Mouse (Mus musculus): Measurements from ENCODE around the gene Snd1.

Snd1 gene

DNA sequence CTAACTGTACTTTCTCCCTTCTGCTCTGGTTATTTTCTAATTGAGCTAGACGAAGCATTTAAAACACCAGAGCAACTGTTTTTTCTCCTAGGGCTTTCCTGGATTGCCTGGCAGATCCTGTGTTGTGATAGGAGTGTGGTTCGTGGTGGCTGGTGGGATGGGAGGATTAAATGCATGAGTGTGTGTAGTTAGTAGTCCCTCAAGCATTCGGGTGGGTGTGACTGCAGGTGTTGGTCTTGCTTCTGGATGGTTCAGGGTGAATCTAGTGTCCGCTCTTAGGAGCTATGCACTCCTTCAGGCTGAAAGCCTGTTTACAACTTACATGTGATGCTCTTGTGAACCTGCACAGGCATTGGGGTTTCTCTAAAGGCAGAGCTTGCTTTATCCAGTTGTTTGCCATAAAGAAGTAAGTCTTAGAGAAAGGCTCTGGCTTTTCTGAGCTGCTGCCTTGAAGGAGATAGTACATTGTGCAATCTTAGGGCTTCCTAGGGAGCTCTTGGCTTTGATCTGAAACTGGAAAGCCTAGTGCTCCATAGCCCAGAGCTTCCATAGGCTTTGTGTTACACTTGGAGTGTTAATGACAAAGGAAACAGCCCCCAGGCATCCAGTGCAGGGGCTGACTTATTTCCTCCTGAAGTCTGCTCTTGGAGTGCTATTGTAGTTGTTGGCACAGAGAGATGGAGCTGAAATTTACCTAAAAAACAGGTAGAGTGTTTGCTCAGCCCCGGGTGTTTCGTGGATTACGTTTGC is 75.5 kb downstream of the Snd1 start:
- DNase-seq = no peak

DNA sequence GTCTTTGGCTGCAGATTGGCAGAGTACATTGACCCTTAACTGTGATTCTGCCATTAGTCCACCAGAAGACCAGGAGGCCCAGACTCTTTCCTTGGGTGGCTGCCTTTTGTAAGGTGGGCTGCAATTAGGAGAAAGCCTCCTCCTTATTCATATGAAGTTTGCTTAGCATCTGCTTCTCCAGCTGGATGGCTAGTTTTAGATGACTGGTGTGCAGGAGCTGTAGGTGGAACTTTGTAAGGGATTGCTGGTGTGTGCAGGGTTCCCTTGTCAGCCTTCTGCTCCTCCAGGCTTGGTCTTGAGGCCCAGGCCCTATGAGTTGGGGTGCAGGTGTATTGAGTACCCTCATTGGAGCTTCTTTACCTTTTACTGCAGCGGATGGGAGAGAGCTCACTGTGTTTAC is 79.5 kb downstream of the Snd1 start:
- no peak for DNase-seq

DNA sequence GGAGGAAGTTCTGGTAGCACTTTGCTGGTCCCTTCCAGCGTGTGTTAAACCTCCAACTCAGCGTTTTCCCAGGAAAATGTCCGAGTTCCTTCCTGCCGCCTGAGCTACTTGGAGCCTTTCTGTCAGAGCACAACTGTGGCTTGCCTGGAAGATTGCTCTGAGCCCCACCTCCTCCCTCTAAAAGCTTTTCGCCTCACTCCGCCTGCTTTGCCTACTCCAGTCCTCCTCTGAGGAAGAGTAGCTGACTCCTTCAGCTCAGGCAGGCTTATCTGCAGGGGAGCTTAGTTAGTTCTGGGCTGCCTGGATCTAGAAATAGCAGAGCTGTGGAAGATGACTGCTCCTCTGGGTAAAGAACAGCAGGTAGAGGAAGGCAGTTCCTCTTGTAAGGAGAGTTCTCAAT is 80.1 kb downstream of the Snd1 start:
- DNase-seq = no peak

DNA sequence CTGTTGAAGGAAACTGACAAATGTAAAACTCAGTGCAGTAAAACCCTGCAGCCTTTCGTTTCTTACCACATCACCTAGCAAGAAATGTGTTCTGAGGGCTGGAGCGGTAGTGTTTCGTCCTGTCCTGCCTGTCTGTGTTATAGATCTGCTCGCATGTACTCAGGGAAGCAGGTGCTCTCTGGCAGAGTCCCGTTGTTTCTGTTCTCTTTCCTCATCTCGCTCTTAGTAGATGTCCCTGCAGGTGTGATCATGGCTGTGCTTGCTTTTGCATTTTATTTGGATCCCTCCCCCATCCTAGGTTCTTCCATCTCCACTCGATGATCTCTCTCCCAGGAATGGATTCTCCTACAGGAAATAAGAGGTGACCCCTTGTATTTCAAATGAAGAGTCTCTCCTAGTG is 80.5 kb downstream of the Snd1 start:
- DNase-seq = no peak

DNA sequence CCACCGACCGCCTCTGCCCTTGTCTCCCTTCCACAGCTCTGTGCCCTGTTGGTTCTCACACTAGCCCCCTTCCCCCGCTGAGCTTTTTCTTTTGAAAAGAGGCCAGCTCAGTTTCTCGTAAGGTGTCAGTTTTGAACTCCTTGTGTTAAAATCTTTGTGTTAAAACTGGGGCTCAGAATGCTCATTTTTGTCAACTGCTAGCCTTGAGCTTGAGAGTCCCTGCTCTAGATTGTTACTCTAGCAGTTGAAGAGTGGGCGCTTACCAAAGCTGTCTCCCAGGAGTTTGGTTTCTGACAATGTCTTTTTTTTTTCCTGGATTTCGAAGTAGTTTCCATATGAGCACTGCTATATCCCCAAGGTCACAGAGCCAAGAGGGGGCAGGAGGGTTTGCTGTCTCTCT is 82.8 kb downstream of the Snd1 start:
- no peak for DNase-seq

DNA sequence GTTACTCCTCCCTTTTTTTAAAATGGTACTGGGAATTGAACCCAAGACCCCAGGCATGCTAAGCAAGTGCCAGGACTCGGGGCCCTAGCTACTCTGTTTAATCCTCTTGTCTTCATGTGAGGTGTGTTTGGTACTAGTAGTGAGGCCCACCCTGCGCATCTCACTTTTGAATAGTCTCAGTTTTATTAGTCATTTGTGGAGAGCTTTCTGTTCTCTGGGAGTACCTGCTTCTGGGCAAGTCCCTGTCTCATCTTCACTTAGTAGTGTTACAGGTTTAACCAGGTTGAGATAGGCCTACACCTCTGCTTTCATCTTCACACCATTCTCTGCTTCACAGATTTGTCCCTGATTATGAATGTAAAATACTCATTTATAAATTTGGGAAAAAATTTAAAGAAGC is 84.5 kb downstream of the Snd1 start:
- no peak for DNase-seq

DNA sequence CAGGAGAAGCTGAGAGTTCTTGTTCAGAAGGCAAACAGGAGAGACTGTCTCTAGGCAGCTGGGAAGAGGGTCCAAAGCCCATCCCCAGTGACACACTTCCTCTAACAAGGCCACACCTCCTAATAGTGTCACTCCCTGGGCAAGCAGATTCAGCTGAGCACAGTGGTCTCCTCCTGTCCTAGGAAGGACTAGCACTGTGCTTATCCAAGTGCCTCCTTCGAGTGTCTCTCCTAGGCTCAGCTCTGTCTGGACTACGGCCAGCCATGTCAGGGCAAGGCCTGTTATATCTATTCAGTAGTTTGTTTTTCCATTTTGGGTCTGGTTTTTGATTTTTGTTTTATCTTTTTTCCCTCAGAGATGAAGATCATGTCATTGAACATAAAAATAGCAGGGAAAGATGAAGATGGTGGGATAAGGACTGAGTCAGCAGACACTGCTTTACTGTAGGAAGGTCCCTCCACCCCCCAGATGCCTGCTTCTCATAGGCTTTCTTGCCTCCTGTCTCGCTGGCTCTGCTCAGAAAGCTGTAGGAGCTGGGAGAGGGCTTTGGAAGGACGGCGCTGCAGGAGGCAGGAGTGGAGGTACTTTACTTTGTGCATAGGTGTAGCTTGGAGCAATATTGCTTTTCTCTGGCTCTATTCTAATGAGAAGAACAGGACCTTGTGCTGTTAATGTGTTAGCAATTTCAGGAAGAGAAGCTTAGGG is 86.5 kb downstream of the Snd1 start:
- no peak for DNase-seq

DNA sequence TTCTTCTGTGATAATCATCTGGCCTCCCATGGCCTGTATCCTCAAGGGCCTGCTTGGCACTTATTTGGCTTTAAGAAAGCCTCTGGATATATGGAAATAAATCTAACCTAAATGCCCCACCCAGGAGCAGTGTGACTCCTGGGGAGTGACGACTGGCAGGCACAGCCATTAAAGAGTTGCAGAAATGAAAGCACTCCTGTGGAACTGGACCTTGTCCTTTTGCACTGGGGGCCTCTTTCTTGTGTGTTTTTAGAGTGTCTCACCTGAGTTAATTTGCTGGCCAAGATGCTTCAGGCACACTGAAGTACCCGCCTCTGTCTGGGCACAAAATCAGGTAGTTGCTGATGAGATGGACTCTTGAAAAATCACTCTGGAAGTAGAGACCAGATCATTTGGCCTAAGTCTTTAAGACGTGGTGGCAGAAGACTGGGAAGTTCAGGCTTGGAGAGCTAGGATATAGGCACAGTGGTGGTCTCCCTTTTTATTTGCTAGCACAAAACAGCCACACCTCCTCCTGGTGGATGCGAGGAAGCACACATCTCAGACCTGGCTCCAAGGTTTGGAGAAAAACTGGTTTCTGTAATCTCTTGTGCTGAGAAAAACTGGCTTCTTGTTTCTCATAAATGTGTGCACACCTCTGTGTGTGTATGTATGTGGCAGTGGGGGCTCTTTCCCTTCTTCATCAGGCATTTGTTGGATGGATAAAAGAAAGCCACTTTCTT is 87.5 kb downstream of the Snd1 start:
- DNase-seq = peak; percentile 26

DNA sequence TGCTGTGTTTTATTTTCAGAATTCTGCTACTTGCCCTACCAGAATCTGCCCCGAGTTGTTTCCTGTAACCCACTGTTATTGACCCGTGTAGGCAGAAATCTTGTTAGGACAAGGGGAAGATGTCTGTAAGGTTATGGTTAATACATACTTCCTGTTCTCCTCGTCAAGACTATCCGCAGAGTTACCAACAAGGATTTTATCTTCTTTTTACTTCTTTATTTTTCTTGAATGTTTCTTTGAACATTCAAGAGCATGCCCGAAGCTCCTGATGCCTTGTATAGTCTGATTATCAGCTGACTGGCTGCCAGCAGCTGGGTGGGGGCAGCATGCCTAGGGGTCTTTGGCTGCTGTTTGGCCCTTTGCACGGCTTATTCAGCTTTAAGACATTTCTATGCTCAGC is 93.0 kb downstream of the Snd1 start:
- no peak for DNase-seq

DNA sequence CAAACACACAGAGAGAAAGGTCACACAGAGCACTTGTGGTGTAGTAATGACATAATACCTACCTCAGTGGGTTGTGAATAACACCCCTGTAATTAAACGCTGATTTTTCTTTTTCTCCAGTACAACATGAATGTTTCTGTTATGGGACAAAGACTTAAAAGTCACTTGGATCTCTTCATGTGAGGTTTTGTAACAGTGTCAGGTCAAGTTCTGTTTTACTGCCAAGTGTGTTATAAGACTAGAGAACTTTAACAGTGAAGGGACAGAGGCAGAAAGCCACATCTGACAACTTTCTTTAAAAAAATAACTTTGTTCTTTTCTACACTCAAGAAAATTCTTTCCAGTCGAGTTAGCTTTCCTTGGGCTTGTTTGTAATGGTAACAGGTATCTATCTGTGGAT is 97.0 kb downstream of the Snd1 start:
- DNase-seq = no peak

DNA sequence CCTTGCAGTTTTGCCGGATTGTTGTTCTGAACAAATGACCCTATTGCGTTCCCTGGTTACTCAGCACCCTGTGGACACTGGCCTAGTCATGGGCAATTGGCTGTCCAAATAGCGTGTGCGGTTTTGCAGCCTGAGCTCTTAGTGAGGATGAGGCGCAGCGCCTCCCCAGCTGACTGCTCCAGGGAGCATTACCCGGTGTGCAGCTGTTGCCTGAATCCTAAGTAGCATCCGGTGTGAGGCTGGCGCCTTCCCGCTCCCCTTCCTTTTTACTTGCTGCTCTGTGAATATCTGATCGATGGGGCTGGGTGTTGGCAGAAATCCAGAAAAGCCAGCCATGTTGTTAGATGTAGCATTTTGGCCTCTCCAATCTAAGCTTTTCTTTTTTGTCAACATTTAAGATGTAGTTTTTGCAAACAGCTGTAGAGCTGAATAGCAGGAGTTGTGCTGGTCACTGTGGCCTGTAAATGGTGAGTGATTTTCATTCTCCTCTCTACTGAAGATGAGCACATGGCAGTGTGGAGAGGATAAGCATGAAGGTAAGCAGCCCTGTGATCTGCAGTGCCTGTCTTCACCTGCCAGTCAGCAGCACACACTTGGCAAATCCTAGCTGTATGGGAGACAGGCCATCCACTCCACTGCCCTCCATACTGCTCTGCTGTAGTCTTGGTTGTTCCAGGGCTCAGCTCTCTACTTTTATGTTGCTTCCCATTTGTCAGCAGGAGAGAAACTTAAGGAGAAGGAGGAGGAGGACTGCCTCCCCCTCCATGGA is 98.2 kb downstream of the Snd1 start:
- peak; percentile 32 for DNase-seq

DNA sequence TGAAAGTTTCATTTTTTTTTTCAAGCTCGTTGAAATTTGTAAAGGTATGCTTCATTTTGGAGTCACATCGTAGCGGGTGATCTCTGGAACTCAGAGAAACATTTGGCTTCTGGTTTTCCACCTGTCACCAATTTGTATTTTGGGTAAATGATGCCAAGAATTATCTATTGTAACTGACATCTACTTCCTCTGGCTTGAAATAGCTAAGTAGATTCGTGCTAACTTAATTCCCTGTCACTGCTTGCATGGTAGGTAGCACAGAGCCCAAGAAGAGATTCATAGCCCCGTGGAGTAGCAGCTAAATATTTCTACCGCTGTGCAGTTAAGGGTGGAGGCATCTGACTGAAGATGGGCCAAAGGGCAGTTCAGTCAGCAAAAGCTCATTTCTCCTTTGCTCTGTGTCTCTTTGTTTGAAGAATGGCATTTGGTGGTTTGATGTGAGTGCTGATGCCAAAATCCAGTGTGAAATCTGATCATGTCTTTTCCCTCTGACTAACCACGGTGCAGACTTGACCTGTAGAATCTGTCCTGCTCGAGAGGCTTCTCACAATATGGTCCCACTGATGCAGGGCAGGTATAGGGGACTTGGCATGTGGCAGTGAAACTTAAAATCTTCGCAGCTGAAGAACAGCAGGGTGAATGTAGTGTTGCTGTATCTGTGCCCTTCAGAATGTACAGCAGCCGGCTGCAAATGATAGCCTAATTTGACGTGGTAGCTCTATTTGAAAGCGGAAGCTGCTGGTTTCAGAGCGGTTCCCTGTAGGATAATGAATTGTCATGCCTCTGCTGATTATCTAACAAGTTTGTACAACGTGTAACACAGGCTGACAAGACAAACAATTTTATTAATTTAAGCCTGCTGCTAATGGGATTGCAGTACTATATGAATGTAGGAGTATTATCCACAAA is 101.7 kb downstream of the Snd1 start:
- DNase-seq = no peak

DNA sequence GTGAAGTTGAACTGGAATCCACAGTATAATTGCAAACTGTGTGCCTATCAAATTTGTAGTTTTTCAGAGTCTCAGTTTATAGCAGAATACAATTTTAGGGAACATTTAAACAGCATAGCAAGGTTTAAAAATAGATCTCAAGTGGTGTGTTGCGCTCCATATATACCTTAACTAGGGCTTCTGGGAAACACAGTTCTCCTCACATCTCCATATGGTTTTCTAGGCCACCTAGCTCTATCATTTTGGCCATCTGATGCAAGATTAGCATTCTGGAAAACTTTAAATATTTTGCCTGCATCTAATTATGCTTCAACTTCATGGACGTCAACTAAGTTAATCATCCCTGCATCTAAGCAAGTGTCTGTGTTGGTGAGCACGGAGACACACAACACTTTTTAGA is 107.9 kb downstream of the Snd1 start:
- no peak for DNase-seq

DNA sequence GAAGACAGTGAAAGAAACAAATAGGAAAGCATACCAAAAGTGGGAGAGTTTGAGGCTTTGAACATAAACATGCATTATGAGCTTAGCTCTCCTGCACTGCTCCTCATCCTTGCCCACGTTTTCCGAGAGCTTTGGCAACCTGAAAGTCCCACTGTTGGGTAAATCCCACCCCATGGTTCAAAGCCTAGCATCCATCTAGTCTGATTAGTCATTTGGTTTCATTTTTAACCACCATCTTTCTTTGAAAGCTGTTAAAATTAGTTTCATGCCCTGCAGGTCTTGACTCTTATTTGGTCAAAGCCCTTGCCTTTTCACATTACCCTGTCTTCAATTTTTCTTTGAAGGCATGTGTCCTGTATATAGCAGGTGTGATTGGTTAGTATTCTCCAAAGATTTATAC is 108.5 kb downstream of the Snd1 start:
- no peak for DNase-seq

DNA sequence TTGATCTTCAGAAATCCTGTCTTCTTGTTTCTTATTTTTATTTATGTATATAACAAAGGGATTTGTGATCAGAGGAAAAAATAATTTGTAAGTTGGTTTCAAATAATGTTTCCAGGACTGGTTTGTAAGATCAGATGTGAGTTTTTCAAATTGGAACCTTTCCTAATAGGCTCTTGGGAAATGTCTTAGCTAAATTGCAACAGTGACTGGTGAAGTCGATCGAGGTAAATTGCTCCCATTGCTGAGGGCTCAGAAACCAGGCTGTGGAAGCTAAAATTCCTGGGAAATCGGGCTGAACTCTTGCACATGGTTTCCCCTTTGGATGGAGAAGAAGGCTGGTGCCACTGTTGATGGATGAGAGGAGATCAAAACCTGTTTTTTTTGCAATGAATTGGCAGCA is 111.9 kb downstream of the Snd1 start:
- DNase-seq = no peak

DNA sequence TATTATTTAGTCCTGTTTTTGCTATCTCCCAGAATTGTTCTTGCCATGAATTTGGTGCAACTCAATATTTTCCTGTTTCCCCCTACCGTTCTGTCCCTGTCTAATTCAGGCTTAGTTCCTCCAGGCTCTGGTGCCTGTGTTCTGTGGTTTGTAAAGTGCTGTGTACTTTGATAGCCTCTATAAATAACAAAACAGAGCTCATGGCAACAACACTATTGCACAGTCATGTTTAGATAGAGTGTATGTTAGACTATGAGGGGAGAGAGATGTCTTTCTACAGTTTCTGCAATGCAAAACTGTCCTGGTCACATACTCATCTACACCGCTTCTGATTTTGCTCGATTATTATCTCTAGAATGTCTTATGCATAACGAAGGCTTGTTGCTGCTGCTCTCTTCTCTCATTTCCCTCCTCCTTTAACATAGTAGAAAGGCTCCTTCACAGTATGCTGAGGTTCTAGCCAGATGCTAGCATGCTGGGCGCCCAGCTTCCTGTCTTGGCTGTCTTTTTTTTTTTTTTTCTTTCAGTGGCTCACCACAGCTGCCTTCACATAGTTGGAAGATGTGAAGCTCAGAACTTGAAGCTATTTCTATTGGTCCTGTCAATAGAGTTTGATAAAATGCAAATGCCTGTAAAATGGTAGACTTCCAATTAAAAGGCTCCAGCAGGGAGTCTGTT is 113.7 kb downstream of the Snd1 start:
- no peak for DNase-seq

DNA sequence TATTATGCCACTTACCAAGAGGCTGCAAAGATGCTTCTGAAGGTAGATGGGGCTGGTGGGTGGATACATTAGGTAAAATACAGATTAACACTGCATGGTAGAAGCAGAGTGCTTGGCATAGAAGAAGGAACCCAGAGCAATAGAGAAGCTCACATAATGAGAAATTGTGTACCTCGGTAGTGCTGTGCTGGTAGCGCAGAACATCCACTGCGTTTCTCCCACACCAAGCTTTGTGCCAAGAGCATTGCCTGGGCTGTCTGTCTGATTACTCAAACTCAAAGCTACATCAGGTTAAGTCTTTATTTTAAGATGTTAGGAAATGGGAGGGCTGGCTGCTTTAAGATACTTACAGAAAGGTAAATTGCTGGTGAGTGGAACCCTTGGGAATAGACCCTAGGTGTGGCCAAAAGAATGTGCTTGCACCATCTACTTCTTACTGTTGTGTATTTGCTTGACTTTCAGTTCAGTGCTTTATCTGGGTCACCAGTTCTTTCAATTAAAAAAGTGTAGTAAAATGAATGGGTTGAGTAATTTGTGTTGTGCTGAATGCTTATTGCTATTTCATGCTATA is 117.5 kb downstream of the Snd1 start:
- DNase-seq = no peak

DNA sequence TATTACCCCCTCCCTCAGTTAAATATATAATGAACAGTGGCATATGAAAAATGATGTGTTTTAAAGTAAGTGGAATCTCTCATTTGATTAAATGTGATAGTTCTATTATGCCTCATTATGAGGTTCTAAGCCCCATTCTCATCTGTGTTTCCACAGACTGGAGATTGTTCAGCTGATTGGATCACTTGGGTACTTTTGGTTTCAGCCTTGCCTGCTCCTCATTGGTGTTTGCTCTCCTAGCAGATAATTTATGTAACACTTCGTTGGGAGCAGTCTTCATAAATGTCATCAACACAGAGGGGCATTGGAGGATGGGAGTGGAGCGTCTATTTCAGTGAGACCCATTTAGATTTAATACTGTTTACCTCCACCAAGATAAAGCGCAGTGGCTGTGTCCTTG is 118.8 kb downstream of the Snd1 start:
- no peak for DNase-seq

DNA sequence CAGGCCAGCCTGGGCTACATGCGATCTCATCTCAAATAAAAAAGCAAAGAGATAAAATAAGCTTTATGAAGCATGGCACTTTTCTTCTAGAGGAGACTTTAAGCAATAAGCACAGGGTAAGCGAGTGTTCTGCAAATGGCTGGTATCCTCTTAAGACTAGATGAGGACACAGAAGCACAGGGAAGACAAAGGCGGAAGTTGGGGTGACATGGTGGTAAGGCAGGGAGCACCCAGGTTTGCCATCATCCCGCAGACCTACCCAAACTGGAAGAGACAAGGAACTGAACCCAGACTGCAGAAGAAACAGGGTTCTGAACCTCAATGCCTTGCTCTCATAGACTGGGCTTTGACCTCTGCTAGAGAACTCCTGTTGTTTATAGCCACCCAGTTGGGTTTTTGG is 119.8 kb downstream of the Snd1 start:
- no peak for DNase-seq

DNA sequence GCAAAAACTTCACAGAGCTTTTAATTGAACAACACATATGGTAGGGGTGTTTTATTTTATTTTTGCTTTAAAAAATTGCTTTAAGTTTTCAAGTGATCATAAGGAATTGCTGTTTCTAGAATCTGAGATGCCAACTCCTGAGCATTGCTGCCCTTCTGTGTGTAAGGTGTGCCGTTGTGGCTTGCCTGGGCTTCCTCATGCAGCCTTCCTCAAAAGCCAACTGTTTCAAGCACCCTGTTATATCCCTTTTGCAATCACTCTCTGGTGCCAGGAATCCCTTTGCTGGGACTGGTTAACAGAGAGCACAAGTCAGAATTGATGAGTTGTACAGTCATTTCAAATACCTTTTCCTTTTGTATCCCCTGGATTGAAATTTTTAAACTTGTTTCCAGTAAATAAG is 120.3 kb downstream of the Snd1 start:
- no peak for DNase-seq

DNA sequence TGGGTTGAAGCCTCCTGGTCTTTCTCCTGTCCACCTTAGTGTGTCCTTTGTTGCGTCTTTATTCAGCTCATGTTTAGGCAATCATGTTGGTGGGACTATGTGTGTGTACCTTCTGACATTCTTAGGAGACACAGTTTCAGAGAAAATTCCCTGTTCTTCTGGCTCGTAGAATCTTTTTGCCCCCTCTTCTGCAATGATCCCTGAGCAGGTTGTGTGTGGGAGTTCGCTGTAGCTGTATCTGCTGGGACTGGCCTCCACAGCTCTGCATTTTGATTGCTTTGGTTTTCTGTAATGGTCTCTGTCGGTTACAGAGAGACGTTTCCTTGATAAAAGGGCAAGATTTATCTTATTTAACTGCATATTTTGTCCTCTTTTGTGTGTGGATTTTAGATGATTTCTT is 122.3 kb downstream of the Snd1 start:
- DNase-seq = no peak
